Mouse (Mus musculus) ES-Bruce4 (cell line): ENCODE measurements around the gene Tmc1. TPM values are rescaled to one million over a fixed set of nuclear protein-coding genes. Genes with fewer than 3 reads are reported as not detected.

Experiments
- H3K27ac ChIP-seq: 2 replicates; pipeline ENCODE4 v1.5.1; 2012; ENCODE audit warnings: low read length, inconsistent platforms; ENCODE audit not compliant: insufficient read depth
- H3K27me3 ChIP-seq: 2 replicates; pipeline ENCODE4 v1.6.1; 2012; ENCODE audit warnings: mild to moderate bottlenecking, low read length, inconsistent platforms; ENCODE audit not compliant: control insufficient read depth, poor library complexity, insufficient read depth, severe bottlenecking
- H3K36me3 ChIP-seq: 2 replicates; pipeline ENCODE4 v1.6.1; 2012; ENCODE audit warnings: inconsistent platforms, mild to moderate bottlenecking, low read length, moderate library complexity; ENCODE audit not compliant: control insufficient read depth, poor library complexity, insufficient read depth, severe bottlenecking
- H3K4me1 ChIP-seq: one replicate; pipeline ENCODE4 v1.8.1; 2011; ENCODE audit warnings: low read length; ENCODE audit not compliant: control insufficient read depth, insufficient read depth
- H3K4me3 ChIP-seq: 2 replicates; pipeline ENCODE4 v1.5.1; 2011; ENCODE audit warnings: low read depth, mild to moderate bottlenecking, low read length
- H3K9ac ChIP-seq: 2 replicates; pipeline ENCODE4 v1.6.1; 2012; ENCODE audit warnings: low read depth, mild to moderate bottlenecking, inconsistent platforms; ENCODE audit not compliant: poor library complexity, severe bottlenecking
- H3K9me3 ChIP-seq: replicated peaks from 2 replicates; pipeline ENCODE4 v1.6.1; 2012; ENCODE audit warnings: mild to moderate bottlenecking, low read length, inconsistent platforms; ENCODE audit not compliant: control insufficient read depth, poor library complexity, insufficient read depth, severe bottlenecking
- CTCF ChIP-seq: IDR thresholded peaks from one replicate; pipeline ENCODE4 v1.8.1; 2011; ENCODE audit warnings: low read depth, low read length
- EP300 ChIP-seq: IDR thresholded peaks from 2 replicates; pipeline ENCODE4 v1.6.1; 2011; ENCODE audit warnings: low read depth, low read length; ENCODE audit not compliant: insufficient read depth
- POLR2A ChIP-seq: IDR thresholded peaks from one replicate; pipeline ENCODE4 v1.8.1; 2011; ENCODE audit warnings: low read length; ENCODE audit not compliant: insufficient read depth
- polyA plus RNA-seq: library from polyadenylated mRNA; stranded (reverse); fragments of >200 nt; gene quantifications from 2 replicates; pipeline ENCODE4 v1.2.4, GENCODE M21; 2011; ENCODE audit warnings: low read depth; ENCODE audit not compliant: missing spikeins, insufficient read depth, insufficient read length

Gene Tmc1
- polyA plus RNA-seq, 1 experiment, result not detected

DNA sequence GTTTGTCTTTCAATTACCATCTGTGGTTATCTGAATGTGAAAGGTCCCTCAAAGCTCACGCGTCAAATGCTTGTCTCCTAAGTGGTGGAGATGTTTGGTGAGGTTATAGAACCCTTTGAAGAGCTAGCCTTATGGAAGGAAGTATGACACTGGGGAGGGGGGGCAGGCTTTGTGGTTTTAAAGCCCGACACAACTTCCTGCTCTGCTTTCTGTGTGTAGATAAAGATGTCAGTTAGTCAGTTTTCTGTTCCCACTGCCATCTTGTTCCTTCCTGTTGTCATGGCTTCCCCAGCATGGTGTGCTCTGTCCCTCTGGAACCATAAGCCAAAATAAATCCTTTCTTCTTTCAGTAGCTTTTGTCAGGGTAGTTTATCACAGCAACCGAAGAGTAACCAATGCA, 78.1 kb downstream of the Tmc1 start:
- TF ChIP-seq EP300 (no peak), CTCF (no peak), POLR2A (no peak)
- Histone ChIP-seq H3K4me1 (no peaks in the 10 kb centered on the region), H3K4me3 (no peak overlapping the region), H3K9ac (no peak overlapping the region), H3K36me3 (no peaks in the 10 kb centered on the region), H3K9me3 (no peaks in the 10 kb centered on the region), H3K27ac (no peak overlapping the region), H3K27me3 (no peaks in the 10 kb centered on the region)

DNA sequence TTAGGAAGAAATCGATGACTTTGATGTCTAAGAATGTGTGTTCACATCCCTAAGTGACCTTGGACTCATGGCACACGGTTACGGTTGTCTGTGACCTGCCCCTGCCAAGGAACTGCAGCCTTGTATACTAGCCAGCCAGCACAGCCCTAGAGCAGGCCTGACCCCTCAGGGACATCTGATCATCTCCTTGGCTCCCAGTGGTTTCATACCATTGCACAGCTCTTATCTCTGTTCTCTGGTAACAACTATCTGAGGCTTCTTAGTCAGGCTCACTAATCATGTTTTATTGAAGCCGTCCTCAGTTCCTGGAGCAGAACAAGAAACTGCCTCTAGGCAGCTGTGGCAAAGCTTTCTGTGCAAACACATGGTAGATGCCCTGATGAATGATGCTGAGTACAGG, 92.2 kb downstream of the Tmc1 start:
- H3K4me3 ChIP-seq, result no peak overlapping the region
- peaks cover 4% of the 10 kb centered on the region; the same call in 1 of the 2 replicates for H3K9me3 ChIP-seq
- H3K9ac ChIP-seq, result no peak overlapping the region
- H3K27me3 ChIP-seq, result no peaks in the 10 kb centered on the region
- H3K36me3 ChIP-seq, result no peaks in the 10 kb centered on the region
- no peaks in the 10 kb centered on the region for H3K4me1 ChIP-seq
- TF ChIP-seq EP300 (no peak), CTCF (no peak), POLR2A (no peak)
- no peak overlapping the region for H3K27ac ChIP-seq

DNA sequence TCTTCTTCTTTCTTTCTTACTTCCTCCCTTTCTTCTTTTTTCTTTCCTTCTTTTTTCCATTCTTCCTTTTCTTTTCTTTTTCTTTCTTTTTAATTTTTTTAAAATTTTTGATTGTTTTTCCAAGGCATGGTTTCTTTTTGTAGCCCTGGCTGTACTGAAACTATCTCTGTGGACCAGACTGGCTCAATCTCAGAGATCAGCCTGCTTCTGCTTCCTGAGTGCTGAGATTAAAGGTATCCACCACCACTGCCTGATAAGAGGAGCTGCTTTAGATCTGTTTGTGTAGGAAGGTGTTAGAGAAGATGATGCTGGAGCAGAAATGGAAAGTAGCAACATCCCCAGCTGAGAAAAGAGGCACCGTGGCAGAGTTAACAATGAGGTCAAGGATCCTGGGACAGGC, 93.7 kb downstream of the Tmc1 start:
- Histone ChIP-seq H3K4me1 (no peaks in the 10 kb centered on the region), H3K27ac (no peak overlapping the region), H3K9ac (no peak overlapping the region), H3K4me3 (no peak overlapping the region), H3K36me3 (no peaks in the 10 kb centered on the region), H3K27me3 (no peaks in the 10 kb centered on the region), H3K9me3 (no peaks in the 10 kb centered on the region)
- TF ChIP-seq POLR2A (no peak), EP300 (no peak), CTCF (no peak)

GRCm38 (mm10) chr19:20857819-20858218, 96.2 kb downstream of the Tmc1 start:
- no peaks in the 10 kb centered on the region for H3K9me3 ChIP-seq
- H3K4me1 ChIP-seq, result no peaks in the 10 kb centered on the region
- no peak overlapping the region for H3K27ac ChIP-seq
- no peak overlapping the region for H3K4me3 ChIP-seq
- no peak overlapping the region for H3K9ac ChIP-seq
- no peaks in the 10 kb centered on the region for H3K27me3 ChIP-seq
- TF ChIP-seq EP300 (no peak), CTCF (no peak), POLR2A (no peak)
- H3K36me3 ChIP-seq, result no peaks in the 10 kb centered on the region

- no peak for TF ChIP-seq EP300
- TF ChIP-seq CTCF, result no peak
- no peak for TF ChIP-seq POLR2A
- H3K9me3 ChIP-seq, result peaks cover 16% of the 10 kb centered on the region
- no peaks in the 10 kb centered on the region for H3K27me3 ChIP-seq
- H3K27ac ChIP-seq, result no peak overlapping the region
- no peak overlapping the region for H3K4me3 ChIP-seq
- H3K36me3 ChIP-seq, result no peaks in the 10 kb centered on the region
- H3K9ac ChIP-seq, result no peak overlapping the region
- no peaks in the 10 kb centered on the region for H3K4me1 ChIP-seq
Measured at GRCm38 (mm10) chr19:20848906-20849305, 105.1 kb downstream of the Tmc1 start.

DNA sequence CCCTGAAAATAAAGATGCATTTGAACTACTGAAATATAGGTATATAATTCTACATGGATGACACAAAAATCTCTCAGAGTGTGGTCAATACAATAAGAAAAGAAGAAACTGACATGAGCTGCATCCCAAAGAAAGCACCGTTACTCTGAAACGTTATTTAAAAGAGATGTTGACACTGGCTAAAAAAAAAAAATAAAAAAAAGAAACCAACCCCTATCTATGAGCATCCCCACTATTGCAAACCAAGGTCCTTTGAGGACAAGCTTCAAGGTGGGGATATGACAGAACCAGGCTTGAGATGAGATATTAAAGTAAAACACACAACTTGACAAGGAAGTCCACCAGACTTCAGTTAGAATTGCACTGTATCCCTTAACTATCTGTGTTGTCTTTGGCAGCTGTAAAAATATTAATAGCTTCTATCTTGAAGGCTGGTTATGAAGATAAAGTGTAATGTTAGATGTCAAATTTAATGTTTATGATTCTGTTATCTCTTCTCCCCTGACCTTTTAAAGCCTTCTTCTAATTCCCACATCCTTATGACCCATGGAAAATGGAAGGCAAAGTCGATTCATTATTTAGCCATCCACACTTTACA, 106.4 kb downstream of the Tmc1 start:
- Histone ChIP-seq H3K36me3 (no peaks in the 10 kb centered on the region), H3K4me1 (no peaks in the 10 kb centered on the region), H3K9me3 (peaks cover 21% of the 10 kb centered on the region), H3K27me3 (no peaks in the 10 kb centered on the region), H3K4me3 (no peak overlapping the region), H3K27ac (no peak overlapping the region), H3K9ac (no peak overlapping the region)
- TF ChIP-seq EP300, result no peak
- TF ChIP-seq POLR2A, result no peak
- TF ChIP-seq CTCF, result no peak
